Mouse (Mus musculus): Measurements from ENCODE around the gene Lce6a. TPM values are rescaled to one million over a fixed set of nuclear protein-coding genes. Genes with fewer than 3 reads are reported as not detected.

The Lce6a gene
- polyA plus RNA-seq, 1 experiment, result not detected

GRCm38 (mm10) chr3:92600456-92600855, 21.0 kb downstream of the Lce6a start:
- no peak overlapping the region for H3K4me3 ChIP-seq (ENCODE audit: insufficient read depth, low read length)
- no peaks in the 10 kb centered on the region for H3K4me1 ChIP-seq (ENCODE audit: control insufficient read depth, insufficient read depth, low read length)
- H3K27ac ChIP-seq (ENCODE audit: insufficient read depth, low read depth, low read length), result no peak overlapping the region
- TF ChIP-seq POLR2A (IDR thresholded peaks at IDR 0.05; ENCODE audit: borderline replicate concordance, low read depth, low read length) (no peak), CTCF (IDR thresholded peaks at IDR 0.05; ENCODE audit: low read depth, low read length) (no peak)

DNA sequence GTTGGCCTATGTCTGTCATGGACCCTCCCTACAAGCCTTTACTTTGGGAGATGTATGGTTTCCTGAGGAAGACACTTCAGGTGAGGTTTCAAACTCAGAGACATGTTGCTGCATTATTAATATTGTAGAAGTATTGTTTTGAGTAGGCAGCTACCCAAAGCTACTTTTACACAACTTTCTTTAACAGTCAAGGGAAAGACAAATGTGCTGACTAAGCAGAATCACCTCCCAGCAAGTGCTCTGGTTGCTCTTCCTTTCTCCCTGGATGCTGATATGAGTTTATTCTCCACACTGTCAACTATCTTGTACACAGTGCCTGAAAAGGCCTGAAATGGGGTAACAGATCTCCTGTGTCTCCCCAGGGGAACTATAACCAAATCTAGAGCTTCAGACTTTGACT, 21.5 kb downstream of the Lce6a start:
- H3K27ac ChIP-seq (ENCODE audit: insufficient read depth, low read depth, low read length), result no peak overlapping the region
- TF ChIP-seq POLR2A (IDR thresholded peaks at IDR 0.05; ENCODE audit: borderline replicate concordance, low read depth, low read length) (no peak), CTCF (IDR thresholded peaks at IDR 0.05; ENCODE audit: low read depth, low read length) (no peak)
- no peak overlapping the region for H3K4me3 ChIP-seq (ENCODE audit: insufficient read depth, low read length)
- no peaks in the 10 kb centered on the region for H3K4me1 ChIP-seq (ENCODE audit: control insufficient read depth, insufficient read depth, low read length)

DNA sequence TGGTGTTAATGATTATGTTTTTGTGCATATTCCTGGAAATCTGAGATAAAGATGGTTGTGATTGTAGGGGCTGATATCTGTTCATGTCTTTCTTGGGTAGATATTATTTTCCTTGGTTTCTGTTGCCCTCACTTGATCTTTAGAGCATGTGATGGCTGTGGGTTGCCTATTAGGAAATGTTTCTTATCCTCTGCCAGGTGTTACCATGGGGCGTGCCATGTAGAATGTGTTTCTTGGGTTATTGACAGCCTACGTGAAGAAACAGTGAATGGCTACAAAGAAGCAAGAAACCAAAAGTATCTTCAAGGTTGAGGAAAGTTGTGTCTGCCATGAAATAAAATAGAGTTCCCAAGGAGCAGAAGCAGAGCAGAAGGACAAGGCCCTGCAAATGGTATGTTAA, 23.0 kb downstream of the Lce6a start:
- Histone ChIP-seq H3K4me3 (ENCODE audit: insufficient read depth, low read length) (no peak overlapping the region), H3K4me1 (ENCODE audit: control insufficient read depth, insufficient read depth, low read length) (no peaks in the 10 kb centered on the region), H3K27ac (ENCODE audit: insufficient read depth, low read depth, low read length) (no peak overlapping the region)
- no peak for TF ChIP-seq POLR2A (IDR thresholded peaks at IDR 0.05; ENCODE audit: borderline replicate concordance, low read depth, low read length)
- no peak for TF ChIP-seq CTCF (IDR thresholded peaks at IDR 0.05; ENCODE audit: low read depth, low read length)

DNA sequence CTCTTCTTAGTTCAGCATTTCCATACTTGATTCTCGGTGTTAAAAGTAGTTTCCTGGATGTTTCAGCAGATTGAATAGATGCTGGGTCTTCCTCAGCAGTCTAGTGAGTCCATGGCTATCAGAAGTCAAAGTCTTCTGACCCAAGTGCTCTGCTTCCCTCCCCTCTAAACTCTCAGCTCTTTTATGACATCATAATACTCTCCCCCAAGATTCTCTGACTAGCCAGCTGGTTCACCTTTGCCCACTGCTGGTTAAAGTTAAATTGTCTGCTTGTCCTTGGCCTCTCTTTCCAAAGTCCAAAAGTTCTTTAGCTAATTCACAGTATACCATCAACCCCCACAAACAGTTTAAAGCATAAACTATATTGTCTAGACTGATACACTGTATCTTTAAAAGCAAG, 32.6 kb downstream of the Lce6a start, which contains the start of gene Smcp:
Smcp (minus strand) TSS at position 140 of the 400 bp plus-strand sequence.
- H3K4me1 ChIP-seq (ENCODE audit: control insufficient read depth, insufficient read depth, low read length), result no peaks in the 10 kb centered on the region
- TF ChIP-seq CTCF (IDR thresholded peaks at IDR 0.05; ENCODE audit: low read depth, low read length), result no peak
- no peak for TF ChIP-seq POLR2A (IDR thresholded peaks at IDR 0.05; ENCODE audit: borderline replicate concordance, low read depth, low read length)
- no peak within 1 kb of the TSS for H3K27ac ChIP-seq (ENCODE audit: insufficient read depth, low read depth, low read length)
- no peak within 1 kb of the TSS for H3K4me3 ChIP-seq (ENCODE audit: insufficient read depth, low read length)

DNA sequence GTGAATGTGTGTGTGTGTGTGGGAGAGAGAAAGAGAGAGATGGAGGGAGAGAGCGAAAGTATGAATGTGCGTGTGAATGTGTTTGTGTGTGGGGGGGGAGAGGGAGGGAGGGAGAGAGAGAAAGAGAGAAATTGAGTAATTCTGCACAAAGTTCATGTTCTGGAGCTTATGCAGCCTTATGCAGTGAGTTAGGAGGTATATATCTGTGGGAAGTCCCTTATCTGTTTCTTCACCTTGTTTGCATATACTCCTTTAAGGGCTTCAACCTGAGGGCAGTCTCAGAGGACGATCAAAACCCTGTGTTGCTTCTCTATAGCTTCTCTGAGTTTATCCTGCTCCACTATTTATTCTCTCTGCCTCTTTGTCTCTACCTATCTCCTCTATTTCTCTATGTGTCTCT, 34.3 kb downstream of the Lce6a start:
- Histone ChIP-seq H3K4me3 (ENCODE audit: insufficient read depth, low read length) (no peak overlapping the region), H3K4me1 (ENCODE audit: control insufficient read depth, insufficient read depth, low read length) (no peaks in the 10 kb centered on the region), H3K27ac (ENCODE audit: insufficient read depth, low read depth, low read length) (no peak overlapping the region)
- TF ChIP-seq POLR2A (IDR thresholded peaks at IDR 0.05; ENCODE audit: borderline replicate concordance, low read depth, low read length) (no peak), CTCF (IDR thresholded peaks at IDR 0.05; ENCODE audit: low read depth, low read length) (no peak)

- TF ChIP-seq POLR2A (IDR thresholded peaks at IDR 0.05; ENCODE audit: borderline replicate concordance, low read depth, low read length) (no peak), CTCF (IDR thresholded peaks at IDR 0.05; ENCODE audit: low read depth, low read length) (no peak)
- H3K4me3 ChIP-seq (ENCODE audit: insufficient read depth, low read length), result no peak overlapping the region
- no peaks in the 10 kb centered on the region for H3K4me1 ChIP-seq (ENCODE audit: control insufficient read depth, insufficient read depth, low read length)
- no peak overlapping the region for H3K27ac ChIP-seq (ENCODE audit: insufficient read depth, low read depth, low read length)
These were observed 36.4 kb downstream of the Lce6a start for GRCm38 (mm10) chr3:92585055-92585454.

- H3K4me1 ChIP-seq (ENCODE audit: control insufficient read depth, insufficient read depth, low read length), result no peaks in the 10 kb centered on the region
- no peak overlapping the region for H3K4me3 ChIP-seq (ENCODE audit: insufficient read depth, low read length)
- TF ChIP-seq CTCF (IDR thresholded peaks at IDR 0.05; ENCODE audit: low read depth, low read length), result no peak
- H3K27ac ChIP-seq (ENCODE audit: insufficient read depth, low read depth, low read length), result no peak overlapping the region
These were observed 38.2 kb downstream of the Lce6a start for GRCm38 (mm10) chr3:92583164-92583826.

DNA sequence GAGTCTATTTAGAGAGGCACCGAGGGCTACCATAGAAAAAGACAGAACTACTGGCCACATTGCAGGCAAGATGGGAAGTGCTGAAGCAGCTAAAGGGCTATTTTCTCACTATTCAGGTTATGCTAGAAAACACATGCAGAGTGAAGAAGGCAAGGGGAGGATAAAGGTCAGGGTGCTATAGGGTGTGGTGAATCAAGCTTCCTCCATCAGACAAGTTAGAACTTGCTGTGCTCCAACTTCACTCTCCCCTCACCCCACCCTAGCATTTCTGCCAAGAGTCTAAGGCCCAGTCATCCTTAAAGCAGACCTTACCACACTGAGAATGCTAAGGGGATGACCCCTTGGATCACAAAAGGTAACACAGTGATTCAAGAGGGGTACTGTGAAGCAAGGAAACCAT, 42.0 kb downstream of the Lce6a start:
- TF ChIP-seq POLR2A (IDR thresholded peaks at IDR 0.05; ENCODE audit: borderline replicate concordance, low read depth, low read length) (no peak), CTCF (IDR thresholded peaks at IDR 0.05; ENCODE audit: low read depth, low read length) (no peak)
- H3K4me1 ChIP-seq (ENCODE audit: control insufficient read depth, insufficient read depth, low read length), result no peaks in the 10 kb centered on the region

DNA sequence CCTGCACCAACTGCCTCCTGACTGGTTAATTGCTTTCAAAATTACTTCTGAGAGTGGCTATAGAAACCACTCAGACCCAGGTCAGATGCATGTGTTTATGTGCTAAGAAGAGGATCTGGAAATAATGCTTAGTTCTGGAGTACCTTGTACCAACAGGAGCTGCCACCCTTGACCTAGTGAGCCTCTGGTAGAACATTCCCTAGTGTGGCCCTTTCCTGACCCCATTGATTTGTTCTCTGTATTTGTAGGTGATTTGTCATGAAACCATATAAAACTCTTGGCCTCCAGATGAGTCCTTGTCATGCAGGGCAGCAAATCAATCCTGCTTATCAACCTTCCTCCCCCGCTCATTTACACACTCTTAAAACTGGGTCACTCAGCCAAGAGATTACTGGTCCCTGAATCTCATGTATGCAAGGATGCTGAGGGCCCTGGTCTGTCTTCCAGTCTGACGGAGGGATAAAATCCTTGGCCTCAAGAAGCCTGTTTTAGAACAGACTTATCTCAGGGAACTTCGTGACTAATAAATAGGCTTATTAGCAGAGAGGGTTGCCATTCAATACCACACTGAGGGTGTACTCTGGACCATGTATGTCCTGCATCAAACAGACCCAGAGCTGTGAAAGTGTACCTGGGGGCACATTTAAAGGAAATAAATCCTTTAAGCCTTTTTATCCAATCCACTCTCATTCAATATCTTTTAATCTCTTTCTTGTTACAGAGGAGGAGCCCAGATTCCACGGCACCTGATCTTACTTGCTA, 42.6 kb downstream of the Lce6a start:
- H3K27ac ChIP-seq (ENCODE audit: insufficient read depth, low read depth, low read length), result no peak overlapping the region
- H3K4me1 ChIP-seq (ENCODE audit: control insufficient read depth, insufficient read depth, low read length), result no peaks in the 10 kb centered on the region
- TF ChIP-seq CTCF (IDR thresholded peaks at IDR 0.05; ENCODE audit: low read depth, low read length), result no peak
- no peak for TF ChIP-seq POLR2A (IDR thresholded peaks at IDR 0.05; ENCODE audit: borderline replicate concordance, low read depth, low read length)

More for the DNA sequence above, 42.0 kb downstream of the Lce6a start:
- H3K27ac ChIP-seq (ENCODE audit: insufficient read depth, low read depth, low read length), result no peak overlapping the region
- H3K4me3 ChIP-seq (ENCODE audit: insufficient read depth, low read length), result no peak overlapping the region

GRCm38 (mm10) chr3:92573449-92574041, 47.9 kb downstream of the Lce6a start, which contains the start of gene Ivl:
Gene Ivl, minus strand, starts transcription at chr3:92573735.
- no peaks in the 10 kb centered on the region for H3K4me1 ChIP-seq (ENCODE audit: control insufficient read depth, insufficient read depth, low read length)
- TF ChIP-seq CTCF (IDR thresholded peaks at IDR 0.05; ENCODE audit: low read depth, low read length) (no peak), POLR2A (IDR thresholded peaks at IDR 0.05; ENCODE audit: borderline replicate concordance, low read depth, low read length) (no peak)
- no peak within 1 kb of the TSS for H3K4me3 ChIP-seq (ENCODE audit: insufficient read depth, low read length)
- H3K27ac ChIP-seq (ENCODE audit: insufficient read depth, low read depth, low read length), result no peak within 1 kb of the TSS

More for the DNA sequence above, 42.6 kb downstream of the Lce6a start:
- no peak overlapping the region for H3K4me3 ChIP-seq (ENCODE audit: insufficient read depth, low read length)
